Mouse (Mus musculus): ENCODE measurements at regions not wholly inside any gene's neighbourhood (a gene's known extent, or its start where the extent isn't known, plus 50 kb on each side); places are given as distances from the start of the nearest gene placed in this dataset.

DNA sequence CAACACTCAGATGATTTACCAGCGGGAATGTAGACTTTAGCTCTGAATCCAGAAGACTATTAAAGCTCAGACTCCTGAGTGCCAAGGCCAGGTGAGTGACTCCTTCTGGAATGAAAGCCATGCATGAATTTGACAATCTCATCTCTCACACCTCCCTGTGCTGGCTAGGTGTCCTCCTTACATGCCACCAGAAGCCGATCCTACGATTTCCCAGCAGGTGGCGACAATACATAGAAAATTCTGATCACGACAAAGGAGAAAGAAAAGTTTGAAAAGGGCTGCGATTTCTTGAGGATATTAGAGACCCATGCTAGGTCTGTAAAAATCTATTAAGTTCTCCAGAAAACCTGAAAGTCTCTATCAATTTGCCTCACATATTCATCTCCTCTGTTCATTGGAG is 198.7 kb upstream of the Rasgrp1 start:
- intact Hi-C loops (cut with DNase I), result loop anchor here (2.0 kb wide), 1 partner anchor 569 kb away; the partner anchor contains the start of gene Thbs1
- peak; percentile 30 to 31 for DNase-seq

DNA sequence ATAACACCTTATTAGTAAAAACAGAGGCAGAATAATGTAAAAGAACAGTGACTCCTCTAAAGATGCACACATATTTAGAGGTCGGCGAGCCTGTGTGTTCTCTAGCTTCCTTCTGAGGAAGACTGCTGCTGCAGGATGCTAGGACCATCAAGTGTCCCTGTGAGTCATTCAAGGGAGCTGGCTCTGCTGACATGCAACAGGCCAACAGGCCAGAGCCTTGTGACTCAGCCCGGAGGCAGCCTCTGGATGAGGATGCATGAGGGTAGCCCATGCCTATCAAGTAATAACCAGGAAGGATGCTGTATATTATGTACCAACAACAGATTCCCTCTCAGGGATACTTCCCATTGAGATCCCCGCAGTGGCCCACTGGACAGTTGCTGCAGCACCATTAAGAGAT is 199.5 kb upstream of the Rasgrp1 start:
- intact Hi-C loops (cut with DNase I), result loop anchor here (2.0 kb wide), 1 partner anchor 705 kb away; no protein-coding TSS in a partner anchor
- no peak for DNase-seq

DNA sequence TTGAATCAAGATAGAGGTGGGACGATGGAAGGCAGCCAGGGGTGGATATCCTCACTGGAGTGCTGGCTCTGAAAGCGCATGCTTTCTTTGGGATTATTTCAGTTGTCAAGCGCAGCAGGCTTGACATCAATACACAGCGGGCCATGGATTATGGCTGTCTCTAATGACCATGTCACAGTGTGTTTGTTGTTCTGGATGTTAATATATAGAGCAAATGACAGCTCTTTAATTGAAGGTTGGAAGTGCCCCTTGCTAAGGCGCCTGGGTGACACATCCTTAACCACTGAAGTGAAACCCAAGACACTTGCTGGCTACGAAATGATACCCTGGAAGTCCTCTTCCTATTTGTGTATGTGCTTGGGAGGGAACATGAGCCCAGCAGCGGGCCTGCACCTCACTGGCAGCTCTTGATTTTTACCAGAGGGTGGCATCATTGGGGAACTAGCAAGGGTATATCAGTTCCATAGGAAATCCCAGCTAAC is 200.5 kb upstream of the Rasgrp1 start:
- DNase-seq, result no peak
- intact Hi-C loops (cut with DNase I), result loop anchor here (2.0 kb wide), 1 partner anchor 703 kb away; no protein-coding TSS in a partner anchor

DNA sequence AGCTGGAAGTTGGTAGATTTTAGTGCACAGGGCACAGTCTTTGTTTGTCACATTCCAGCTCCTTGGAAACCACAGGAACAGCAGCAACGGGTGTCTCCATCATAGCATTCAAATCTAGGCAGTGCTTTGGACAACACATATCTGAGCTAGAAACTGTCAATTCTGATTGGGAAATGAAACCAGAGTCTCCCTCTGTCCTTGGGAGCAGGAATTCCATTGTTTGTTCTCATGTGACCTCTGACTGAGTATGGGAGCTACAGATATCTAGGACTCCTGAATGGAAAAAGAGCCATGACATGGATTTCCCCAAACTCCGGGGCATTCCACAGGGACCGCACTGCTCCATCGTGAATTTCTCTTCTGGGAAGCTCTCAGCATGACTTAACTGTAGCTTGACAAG is 205.5 kb upstream of the Rasgrp1 start:
- intact Hi-C loops (cut with DNase I), result no loop called here
- DNase-seq, result no peak

DNA sequence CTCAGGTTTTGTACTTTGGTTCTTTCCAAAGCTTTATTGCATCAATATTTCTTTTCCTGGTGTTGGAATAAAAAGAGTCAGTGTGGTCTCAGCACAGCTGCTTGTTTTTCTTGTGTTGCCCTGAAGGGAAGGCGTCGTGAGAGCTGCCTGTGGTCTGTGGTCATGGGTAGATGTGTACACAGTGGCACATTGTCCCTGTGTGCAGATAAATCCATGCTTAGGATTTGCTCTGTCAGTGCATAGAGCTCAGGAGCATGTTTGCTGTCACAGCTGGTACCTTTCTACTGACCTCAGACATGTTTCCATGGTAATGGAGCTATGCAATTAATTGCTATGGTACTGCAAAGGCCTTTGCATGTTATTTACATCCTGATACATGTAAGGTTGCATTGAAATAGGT is 213.5 kb upstream of the Rasgrp1 start:
- DNase-seq, result no peak
- intact Hi-C loops (cut with DNase I), result no loop called here

DNA sequence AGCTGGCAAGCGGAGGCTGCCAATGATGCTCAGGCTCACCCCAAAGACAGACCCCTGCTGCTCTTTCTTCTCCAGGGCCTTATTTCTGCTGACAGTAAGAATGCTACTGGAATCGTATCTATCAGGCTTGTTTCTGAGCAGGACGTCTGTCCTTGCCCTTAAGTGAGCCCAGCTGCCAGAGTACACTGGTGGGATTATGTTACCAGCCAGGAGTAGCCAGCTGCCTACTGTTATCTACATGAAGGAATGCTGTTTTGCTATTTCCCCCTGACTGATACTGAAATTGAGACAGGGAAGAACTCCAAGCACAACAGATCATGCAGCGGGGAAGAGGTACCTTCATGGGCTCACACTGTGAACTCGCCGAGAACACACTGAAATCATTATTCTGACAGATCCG is 228.2 kb upstream of the Rasgrp1 start:
- intact Hi-C loops (cut with DNase I), result no loop called here
- DNase-seq, result no peak

DNA sequence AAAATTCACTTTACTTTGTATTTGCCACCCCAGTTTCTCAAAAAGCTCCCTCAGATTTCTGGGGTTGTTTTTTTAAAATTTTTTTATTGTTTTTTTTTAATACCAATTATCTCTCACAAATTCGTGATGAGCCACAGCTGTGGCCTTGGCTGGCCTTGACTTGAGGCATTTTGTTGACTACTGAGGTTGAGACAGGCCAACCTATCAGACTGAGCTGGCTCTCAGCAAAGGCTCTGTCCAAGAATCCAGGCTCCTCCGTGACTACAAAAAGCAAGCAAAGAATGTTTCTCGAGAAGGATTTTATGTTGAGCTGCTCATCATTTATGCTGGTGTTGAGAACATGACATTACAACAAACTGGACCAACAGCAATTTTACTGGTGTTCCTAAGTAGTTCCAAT is 244.6 kb upstream of the Rasgrp1 start:
- DNase-seq, result no peak
- intact Hi-C loops (cut with DNase I), result no loop called here

DNA sequence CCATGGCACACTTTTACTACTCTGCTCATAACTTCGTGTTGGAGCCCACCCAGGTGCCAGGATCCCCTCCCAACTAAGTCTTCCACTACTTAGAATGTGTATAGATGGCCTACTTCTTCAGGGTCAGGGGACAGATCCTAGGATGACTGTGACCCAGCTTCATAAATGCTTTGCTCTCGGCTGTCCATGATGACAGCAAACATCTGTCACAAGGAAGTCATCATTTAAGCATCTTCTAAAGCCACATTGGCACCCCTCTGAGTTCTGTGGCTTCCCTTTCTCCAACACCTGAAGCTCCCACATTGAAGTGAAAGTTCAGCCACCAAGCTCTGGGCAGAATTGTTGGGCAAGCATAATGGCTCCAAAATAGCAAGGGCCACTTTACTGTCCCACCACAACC is 252.2 kb upstream of the Rasgrp1 start:
- intact Hi-C loops (cut with DNase I), result no loop called here
- no peak for DNase-seq

DNA sequence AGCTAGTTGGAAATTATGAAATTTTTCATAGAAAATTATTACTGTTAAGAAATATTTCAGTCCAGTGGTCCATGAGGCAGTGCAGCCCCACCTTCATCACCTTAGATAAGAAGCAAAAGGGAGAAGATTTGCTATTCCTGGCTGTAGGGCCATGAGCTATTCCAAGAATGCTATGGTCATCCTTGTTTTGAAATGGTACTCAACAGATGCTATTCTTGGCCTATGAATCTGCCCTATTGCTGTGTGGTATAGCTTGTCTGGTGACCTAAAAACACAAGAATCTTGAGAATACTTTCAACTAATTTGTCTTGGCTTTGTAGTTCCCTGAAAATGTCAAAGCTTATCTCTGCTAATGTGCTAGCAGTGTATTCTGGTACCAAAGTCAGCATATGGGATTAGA is 254.8 kb upstream of the Rasgrp1 start:
- intact Hi-C loops (cut with DNase I), result no loop called here
- no peak for DNase-seq

DNA sequence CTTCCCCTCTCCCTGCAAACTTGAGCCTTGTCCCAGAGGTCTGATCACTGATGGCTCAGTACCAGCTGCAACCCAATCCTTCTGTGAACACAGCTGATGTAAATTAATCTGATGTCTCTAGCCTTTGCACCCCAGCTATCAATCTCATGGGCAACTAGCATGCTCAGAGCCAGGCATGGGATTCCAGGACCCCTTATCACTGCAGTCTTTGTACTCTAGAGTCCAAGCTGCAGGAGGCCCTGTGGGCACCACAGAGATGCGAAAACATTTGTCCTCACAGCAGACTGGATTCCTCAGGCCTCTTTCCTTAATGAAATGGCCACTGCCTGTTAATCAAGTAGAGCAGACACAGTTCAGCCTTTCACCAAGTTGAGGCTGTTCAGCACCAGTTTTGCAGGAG is 272.0 kb upstream of the Rasgrp1 start:
- intact Hi-C loops (cut with DNase I), result no loop called here
- no peak for DNase-seq

DNA sequence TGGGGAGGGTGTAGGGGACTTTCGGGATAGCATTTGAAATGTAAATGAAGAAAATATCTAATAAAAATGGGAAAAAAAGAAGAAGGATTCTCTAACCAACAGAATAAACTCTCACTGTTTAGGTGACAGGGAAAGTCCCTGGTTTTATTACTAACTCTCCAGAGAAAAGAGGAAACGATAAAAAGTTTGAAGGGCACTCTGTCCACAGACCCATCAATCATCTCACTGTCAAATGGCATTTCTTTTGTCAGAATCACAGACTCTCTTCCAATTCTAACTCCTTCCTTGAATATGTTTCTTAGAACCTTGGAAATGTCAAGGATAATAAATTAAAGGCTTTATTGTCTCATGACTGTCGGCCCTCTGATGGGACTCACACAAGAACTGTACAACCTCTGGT is 275.3 kb upstream of the Rasgrp1 start:
- DNase-seq, result no peak
- intact Hi-C loops (cut with DNase I), result no loop called here

DNA sequence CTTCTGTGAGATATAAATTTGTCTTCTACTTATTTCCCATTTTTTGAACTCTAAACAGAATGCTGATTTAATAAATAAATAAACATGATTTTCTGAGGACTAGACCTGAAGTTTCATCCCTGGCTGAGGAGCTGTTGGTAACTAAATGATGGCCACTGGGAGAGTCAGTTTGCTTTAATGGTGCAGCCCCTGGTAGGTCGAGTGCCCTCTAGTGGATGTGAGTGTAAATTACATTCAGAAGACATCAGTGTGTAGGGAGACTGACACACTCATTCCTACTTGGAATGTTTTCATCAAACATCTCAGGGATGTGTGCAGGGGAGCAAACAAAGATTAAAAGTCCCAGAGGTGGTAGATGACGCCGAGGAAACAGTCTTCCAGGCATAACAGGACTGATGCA is 281.2 kb upstream of the Rasgrp1 start:
- DNase-seq, result no peak
- intact Hi-C loops (cut with DNase I), result no loop called here

DNA sequence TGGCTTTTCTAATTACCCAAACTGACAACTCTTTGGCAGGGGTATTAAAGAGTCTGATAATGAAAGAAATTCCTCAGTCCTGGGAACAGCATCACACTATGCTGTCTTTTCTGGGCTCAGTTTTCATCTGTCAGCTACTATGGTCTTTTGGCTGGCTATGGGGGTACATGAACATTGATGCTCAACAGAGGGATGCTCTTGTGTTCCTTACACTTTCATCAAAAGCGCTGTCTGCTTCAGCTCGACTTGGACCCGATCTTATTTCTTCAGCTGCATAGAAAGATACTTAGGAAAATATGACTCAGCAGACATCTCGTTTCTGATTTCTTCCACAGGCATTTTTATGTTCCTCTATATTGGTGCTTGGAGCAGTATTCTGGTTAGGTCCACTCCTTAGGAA is 292.1 kb upstream of the Rasgrp1 start:
- intact Hi-C loops (cut with DNase I), result no loop called here
- DNase-seq, result no peak

DNA sequence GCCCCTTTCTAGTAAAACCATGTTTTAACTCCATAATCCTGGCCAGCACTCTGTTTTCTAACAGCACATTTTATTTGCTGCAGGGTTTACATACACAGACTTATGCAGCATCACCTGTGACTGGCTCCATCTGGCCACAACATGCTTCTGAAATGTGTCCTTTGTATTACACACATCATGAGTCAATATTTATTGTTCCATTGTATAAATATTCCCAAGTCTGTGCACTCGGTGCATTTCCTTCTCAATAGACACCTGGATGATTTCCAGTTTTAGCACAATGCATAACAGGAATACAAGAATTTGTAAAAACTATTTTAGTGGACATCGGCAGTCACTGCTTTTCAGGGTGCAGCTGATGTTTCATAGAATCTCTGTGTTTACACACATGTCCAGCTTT is 294.6 kb upstream of the Rasgrp1 start:
- no peak for DNase-seq
- intact Hi-C loops (cut with DNase I), result no loop called here

DNA sequence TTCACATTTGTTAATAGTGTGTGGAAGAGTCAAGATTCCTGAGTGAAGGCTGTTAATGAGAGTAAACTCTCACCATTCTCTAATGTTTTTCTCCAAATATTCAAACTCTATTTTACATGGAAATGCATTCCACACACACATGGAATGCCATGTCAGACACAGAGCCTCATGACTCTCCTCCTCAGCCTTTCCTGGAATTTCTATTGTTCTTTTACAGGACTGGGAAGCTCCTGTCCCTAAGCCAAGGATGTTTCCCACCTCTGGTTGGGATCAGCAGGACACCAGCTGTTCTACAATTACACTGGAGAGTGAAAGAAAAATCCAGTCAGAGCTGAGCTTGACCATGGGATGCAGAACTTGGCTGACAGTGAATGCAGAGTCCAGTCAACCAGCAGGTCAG is 309.3 kb upstream of the Rasgrp1 start:
- intact Hi-C loops (cut with DNase I), result no loop called here

DNA sequence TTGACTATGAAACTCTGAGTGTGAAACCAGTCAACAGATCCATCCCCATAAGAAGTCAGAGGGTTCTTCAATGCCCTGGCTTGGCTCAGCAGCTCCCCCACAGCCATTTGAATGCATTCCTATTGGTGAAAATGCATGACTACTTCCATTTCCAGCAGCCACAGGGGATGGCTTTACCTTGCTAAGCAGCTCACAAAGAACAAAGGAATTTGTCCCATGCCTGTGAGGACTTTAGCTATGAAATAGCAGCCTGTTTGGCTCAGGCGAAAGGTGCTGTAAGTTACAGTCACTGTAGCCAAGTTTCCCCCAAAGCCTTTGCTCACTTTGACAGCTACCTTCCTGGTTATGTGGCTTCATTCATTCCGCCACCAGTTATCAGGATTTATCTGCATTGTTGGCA is 309.8 kb upstream of the Rasgrp1 start:
- intact Hi-C loops (cut with DNase I), result no loop called here
- no peak for DNase-seq

More for the DNA sequence above, 309.3 kb upstream of the Rasgrp1 start:
- no peak for DNase-seq

DNA sequence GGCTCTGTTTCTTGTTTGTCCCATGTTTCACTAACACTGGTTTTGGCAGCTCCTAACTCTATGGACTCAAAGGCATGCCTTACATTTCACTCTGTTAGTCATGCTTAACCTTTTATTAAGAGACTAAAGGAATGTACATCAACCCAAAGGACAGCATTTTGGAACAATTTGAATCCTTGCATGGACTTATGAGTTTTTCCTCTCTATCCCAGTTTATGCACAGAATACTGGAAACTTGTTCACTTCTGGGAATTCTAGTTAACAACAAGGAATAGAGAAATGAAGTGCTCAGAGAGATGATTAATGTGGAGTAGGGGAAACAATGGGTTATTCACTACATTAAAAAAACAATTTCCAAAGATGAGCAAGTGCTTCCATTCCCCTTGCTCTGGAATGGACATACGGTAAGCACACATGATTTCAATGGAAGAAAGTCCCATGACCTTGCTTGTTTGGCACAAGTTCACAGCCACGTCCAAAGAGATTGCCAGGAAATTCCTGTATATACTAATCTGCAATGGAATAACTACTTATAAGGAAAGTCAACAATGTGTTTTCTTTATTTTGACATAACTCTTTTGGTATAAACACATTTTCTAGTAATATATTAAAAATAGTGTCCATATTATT is 313.9 kb upstream of the Rasgrp1 start:
- intact Hi-C loops (cut with DNase I), result no loop called here
- DNase-seq, result no peak

DNA sequence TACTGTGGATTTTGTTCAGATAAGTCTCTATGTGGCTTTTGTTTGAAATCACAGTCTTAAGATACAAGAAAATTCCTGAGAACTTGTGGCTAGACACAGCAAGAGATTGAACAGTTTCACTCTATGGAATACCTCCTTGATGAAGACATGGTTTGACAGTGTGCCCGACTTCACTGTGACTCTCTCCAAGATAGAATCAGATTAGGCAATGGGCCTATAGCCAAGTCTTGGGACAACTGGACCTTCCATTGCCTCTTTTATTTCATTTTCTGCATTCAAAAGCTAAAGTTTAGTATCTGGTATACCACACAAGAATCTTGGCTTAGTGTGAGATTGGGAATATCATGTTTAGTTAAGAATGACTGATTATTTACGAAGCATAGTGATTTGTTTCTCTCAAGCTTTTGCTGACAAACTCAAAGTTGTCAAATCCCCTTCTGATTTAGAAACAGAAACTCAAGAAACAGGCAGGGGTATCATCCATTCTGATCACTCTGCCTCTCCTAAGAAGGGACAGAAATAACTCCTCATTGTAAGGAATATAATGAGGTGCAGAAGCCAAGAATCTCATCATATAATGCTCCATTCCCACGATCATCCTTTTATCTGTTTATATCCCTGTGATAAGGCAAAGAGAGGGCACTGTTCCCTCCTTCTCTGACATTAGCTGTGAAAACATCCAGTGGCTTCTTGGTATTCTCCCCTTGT is 317.6 kb upstream of the Rasgrp1 start:
- intact Hi-C loops (cut with DNase I), result no loop called here
- no peak for DNase-seq

DNA sequence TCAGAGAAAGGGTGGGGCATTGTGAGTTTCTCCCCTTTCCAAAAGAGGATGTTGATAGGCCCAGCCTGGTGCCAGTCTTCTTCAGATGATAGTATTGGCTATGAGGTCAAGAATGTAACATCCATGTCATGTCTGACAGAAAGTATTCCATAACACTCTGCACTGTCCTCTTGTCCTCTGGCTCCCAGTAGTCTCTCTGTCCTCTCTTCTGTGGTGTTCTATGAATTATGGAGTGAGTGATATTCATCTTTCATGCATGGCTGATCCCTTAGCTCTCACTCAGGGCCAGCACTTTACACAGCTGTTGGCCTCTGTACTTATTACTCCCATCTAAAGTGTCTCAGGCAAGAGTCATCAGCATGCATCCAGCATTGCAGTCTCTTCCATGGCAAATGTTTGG is 319.9 kb upstream of the Rasgrp1 start:
- intact Hi-C loops (cut with DNase I), result no loop called here

DNA sequence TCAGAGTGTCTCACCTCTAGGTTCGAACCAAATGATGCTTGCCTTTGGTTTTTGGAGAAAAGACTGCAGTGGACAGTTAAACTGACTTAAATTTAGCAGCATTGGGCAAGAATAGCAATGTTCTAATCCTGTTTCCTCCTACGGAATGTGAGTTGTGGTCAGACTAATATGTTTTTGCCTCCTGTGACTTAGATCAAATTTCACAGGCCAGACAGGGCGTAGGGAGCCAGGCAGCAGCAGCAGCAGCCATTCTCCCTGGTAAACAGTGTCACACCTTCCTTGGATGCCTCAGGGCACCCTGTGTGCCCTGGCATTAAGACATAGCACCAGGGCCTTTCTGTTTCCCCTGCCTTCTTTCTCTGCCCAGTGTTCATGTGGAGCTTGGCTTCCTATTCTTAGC is 323.7 kb upstream of the Rasgrp1 start:
- intact Hi-C loops (cut with DNase I), result no loop called here

More for the DNA sequence above, 319.9 kb upstream of the Rasgrp1 start:
- DNase-seq, result no peak

DNA sequence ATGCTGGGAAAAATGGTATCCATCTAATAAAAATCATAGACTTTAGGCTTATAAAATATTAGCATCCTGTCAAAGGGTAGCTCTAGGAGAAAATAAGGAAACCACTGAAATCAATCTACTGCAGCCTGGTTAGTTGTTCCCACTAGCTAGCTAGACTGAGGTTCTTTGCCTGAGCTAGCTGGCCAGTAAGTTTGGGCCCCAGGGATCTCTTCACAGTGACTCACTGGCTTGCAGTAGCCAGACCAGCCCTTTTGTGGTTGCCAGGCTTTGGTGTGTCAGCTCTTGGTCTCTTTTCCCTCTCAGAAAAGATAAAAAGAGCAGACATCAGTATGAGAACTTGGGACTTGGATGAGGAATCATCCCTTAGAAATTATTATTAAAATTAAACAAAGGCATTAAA is 325.3 kb upstream of the Rasgrp1 start:
- peak; percentile 17 to 38 for DNase-seq
- intact Hi-C loops (cut with DNase I), result no loop called here

More for the DNA sequence above, 323.7 kb upstream of the Rasgrp1 start:
- no peak for DNase-seq

DNA sequence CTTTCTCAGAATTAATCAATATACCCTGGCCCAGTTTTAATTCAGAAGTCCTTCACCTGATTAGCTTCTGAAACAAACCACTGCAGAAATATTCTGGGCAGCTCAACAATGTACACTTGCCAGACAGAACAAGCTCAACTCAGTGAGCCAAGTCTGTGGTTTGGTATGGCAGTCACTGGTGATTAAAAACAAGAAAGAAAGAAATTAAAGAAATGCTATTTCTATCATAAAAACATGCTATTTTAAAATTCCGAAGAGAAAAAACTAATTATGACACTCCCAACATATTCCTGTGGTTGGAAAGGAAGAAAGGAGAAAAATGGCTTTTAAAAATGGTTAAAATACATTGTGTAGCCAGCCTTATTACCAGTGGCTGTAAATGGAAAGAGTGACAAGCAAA is 332.1 kb upstream of the Rasgrp1 start:
- intact Hi-C loops (cut with DNase I), result no loop called here
- DNase-seq, result no peak

Measured in gastrocnemius, postnatal 36 days (tissue).